Mouse (Mus musculus): ENCODE measurements around the gene Myo15. TPM values are rescaled to one million over a fixed set of nuclear protein-coding genes. Genes with fewer than 3 reads are reported as not detected.

Gene Myo15
- polyA plus RNA-seq (2012): not detected in 2 replicates

DNA sequence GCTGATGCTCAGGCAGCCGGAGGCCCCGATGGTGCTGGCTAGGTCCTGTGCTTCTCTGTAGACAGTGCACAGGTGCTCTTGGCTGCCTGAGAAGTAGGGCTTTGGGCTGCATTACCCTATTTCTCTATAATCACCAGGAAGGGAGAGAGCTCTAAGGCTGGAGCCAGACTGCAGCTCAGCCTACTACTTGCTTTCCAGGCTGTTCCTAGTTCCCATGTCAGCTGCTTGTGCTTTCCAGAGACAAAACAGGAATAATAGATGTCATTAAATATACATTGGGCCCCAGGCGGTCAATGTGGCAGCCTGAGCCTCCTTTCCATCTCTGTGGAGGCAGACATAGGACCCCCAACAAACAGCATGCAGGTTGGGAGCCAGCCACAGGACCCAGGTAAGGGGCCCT is at the start of gene Myo15:
Gene Myo15 (plus strand): TSS at position 301 of the 400 bp plus-strand sequence.
- no peak for TF ChIP-seq GATA1 (IDR thresholded peaks at IDR 0.05; ENCODE audit: low read length)

GRCm38 (mm10) chr11:60422046-60422668 is 47.0 kb upstream of the Myo15 start:
- TF ChIP-seq GATA1 (IDR thresholded peaks at IDR 0.05; ENCODE audit: low read length): no peak

GRCm38 (mm10) chr11:60423006-60423405 is 46.1 kb upstream of the Myo15 start:
- TF ChIP-seq GATA1 (IDR thresholded peaks at IDR 0.05; ENCODE audit: low read length): no peak

- no peak for TF ChIP-seq GATA1 (IDR thresholded peaks at IDR 0.05; ENCODE audit: low read length)
Measured at GRCm38 (mm10) chr11:60426417-60426816, 42.7 kb upstream of the Myo15 start.

GRCm38 (mm10) chr11:60427628-60428027 is 41.5 kb upstream of the Myo15 start:
- no peak for TF ChIP-seq GATA1 (IDR thresholded peaks at IDR 0.05; ENCODE audit: low read length)

DNA sequence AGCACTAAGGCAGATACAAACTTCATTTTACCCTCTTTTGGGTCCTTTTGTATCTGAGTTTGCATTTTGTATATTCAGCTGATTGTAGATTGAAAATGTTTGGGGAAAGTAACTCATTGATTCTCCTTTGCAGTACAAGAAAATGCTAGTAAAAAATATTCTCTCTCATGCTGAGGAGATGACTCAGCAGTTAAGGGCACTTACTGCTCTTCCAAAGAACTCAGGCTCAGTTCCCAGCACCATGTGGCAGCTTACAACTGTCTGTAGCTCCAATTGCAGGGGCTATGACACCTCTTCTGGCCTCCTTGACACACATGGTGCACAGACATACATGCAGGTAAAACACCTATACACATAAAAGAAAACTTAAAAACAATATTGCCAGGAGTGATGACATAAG is 35.6 kb upstream of the Myo15 start:
- no peak for TF ChIP-seq GATA1 (IDR thresholded peaks at IDR 0.05; ENCODE audit: low read length)

DNA sequence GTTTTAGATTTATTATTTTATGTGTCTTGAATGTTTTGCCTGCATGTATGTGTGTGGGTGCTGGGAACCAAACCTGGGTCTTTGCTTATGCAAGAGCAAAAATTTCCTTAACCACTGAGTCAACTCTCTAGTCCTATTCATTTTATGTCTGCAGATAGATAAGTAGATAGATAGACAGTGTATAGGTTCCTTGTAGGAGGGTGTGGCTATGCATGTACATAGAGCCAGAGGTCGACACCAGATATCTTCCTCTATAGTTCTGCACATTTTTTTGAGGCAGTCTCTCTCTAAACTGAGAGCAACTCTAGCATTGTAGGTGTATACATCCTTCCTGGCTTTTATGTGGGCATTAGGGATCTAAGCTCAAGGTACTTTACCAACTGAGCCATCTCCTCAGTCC is 34.0 kb upstream of the Myo15 start:
- no peak for TF ChIP-seq GATA1 (IDR thresholded peaks at IDR 0.05; ENCODE audit: low read length)

DNA sequence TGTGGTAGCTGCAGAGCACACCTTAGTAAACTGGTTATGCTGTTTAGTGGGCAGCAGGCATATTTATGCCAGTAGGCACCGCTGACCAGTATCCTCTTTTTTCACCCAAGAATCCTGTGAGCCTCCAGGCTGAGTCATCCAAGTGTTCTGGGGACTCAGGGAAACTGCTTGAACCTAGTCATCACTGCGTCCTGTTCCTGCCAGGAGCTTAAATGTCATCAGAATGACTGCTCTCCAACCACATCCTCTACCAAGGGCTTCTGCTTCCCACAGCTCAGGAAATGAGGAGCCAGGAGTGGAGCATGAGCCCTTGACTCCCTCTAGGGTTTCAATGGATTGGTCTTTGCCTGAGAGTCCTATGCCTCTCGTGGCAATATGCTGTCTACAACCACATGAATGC is 32.5 kb upstream of the Myo15 start:
- no peak for TF ChIP-seq GATA1 (IDR thresholded peaks at IDR 0.05; ENCODE audit: low read length)

DNA sequence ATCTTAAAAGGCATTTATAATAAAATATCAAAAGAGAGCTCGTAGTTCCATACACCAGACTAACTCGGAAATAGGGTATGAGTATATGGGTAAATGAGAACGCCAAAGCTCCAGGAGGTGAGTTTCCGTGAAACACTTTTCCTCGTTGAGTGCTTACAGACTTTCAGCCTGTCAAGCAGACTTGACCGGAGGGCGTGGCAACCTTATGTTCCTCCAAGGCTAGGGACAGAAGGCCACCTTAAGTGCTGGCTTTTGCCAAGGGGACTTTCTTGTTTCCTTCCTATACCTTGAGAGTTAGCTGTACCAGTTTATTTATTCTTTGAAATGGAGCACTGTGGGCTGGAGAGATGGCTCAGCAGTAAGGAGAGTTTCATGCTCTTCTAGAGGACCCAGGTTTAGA is 29.0 kb upstream of the Myo15 start:
- TF ChIP-seq GATA1 (IDR thresholded peaks at IDR 0.05; ENCODE audit: low read length): no peak

DNA sequence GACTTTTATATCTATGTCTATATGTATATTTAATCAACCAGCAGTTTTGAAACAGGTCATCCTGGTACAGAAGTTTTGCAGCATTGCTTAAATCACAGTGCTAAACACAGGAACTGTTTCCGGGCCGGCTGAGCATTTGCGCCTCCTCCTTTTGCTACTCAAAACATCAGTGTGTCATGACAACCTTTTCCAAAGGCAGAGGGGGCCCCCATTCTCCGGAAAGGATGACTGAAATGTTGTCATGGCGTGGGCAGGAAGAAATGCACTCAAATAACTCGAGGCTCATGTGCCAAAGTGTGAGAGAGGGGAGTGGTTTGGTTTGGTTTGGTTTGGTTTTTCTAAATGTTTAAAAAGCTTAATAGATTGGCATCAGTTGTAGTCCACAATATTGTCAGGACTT is 26.2 kb upstream of the Myo15 start:
- no peak for TF ChIP-seq GATA1 (IDR thresholded peaks at IDR 0.05; ENCODE audit: low read length)

DNA sequence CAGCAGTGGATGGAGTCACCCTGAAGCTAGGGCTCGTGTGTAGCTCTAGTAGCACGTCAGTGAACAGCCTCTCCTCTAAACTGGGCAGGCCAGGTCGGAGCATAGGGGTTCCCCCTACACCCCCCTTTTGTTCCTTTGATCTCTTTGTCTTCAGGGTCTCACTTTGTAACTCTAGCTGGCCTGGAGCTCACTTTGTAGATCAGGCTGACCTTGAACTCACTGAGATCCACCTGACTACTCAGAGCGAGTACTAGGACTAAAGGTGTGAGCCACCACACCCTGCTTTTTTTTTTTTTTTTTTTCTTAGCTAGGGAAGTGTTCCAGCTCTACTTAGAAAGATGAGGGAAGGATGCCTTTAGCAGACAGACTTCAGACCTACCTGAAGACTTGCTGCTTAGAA is 25.1 kb upstream of the Myo15 start:
- no peak for TF ChIP-seq GATA1 (IDR thresholded peaks at IDR 0.05; ENCODE audit: low read length)

- no peak for TF ChIP-seq GATA1 (IDR thresholded peaks at IDR 0.05; ENCODE audit: low read length)
Measured at GRCm38 (mm10) chr11:60454080-60454744, 14.9 kb upstream of the Myo15 start, which contains the start of gene Drg2. Gene Drg2 (plus strand): TSS chr11:60454591.

DNA sequence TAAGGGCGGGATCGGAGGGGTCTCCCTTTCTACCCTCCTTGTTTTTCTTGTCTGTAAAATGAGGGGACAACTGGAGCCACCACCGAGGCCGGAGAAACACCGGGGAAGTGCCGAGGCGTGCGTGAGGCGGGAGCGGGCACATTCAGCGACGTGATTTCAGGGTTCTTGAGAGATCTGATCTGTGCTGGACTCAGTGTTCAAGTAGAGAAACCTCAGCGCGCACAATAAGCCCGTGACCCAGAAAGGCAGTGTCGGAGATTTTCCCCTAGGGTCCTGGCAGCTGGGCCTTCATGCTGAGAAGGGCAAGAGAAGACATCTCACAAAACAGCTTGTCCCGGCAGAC is 14.4 kb upstream of the Myo15 start:
- TF ChIP-seq GATA1 (IDR thresholded peaks at IDR 0.05; ENCODE audit: low read length): no peak

GRCm38 (mm10) chr11:60457973-60458372 is 11.2 kb upstream of the Myo15 start:
- no peak for TF ChIP-seq GATA1 (IDR thresholded peaks at IDR 0.05; ENCODE audit: low read length)

DNA sequence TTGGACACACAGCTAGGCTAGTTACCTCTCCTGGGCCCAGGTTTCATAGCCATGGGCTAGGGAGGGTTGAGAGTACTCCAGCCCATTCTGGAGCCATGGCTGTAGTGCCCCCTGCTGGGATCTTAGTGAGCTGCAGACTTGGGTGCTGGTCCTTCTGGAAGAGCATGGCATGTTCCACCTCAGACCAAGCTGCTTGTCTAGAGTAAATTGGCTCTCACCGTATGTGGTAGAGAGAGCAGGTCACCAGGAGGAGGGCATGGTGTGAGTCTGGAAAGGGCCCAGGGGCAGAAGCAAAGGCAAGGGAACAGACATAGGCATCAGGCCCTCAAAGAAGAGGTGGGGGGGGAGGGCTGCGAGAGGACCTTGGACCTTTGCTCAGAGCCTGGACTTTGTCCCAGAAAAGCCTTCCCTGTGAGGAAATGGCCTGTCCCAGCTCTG is 3.2 kb upstream of the Myo15 start:
- no peak for TF ChIP-seq GATA1 (IDR thresholded peaks at IDR 0.05; ENCODE audit: low read length)

DNA sequence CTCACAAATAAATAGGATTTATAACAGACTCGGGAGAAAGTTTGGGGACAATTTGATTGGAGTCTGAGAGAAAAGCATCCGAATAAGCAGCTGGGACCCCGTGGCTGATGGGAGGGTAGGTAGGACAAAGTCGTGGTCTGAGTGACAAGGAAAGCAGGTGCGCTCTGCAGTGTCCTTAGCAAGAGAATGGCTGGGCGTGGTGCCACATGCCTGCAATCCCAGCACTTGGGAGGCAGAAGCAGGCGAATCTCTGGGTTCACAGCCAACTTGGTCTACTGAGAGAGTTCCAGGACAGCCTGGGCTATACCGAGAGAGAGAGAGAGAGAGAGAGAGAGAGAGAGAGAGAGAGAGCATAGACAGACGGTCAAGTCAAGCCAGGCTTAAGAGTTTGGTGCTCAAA is 1.6 kb downstream of the Myo15 start:
- no peak for TF ChIP-seq GATA1 (IDR thresholded peaks at IDR 0.05; ENCODE audit: low read length)

DNA sequence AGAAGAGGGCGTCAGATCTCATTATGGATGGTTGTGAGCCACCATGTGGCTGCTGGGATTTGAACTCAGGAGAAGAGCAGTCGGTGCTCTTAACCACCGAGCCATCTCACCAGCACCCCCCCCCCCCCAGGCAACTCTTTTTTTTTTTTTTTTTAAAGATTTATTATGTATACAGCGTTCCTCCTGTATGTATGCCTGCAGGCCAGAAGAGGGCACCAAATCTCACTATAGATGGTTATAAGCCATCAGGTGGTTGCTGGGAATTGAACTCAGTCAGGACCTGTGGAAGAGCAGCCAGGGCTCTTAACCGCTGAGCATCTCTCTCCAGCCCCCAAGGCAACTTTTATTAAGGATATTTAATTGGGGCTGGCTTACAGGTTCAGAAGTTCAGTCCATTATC is 5.4 kb downstream of the Myo15 start:
- no peak for TF ChIP-seq GATA1 (IDR thresholded peaks at IDR 0.05; ENCODE audit: low read length)
